Mouse (Mus musculus) MEL (cell line): ENCODE data around the gene Znrf3. TPM values are rescaled to one million over a fixed set of nuclear protein-coding genes. Genes with fewer than 3 reads are reported as not detected.

ENCODE experiments used
- DNase-seq: peaks from one replicate; pipeline ENCODE4 v3.0.0; 2011; ENCODE audit warnings: low read depth, low spot score
- H3K27ac ChIP-seq: 2 replicates; pipeline ENCODE4 v1.5.1; 2012; ENCODE audit warnings: low read depth, mild to moderate bottlenecking, control low read depth, low read length, moderate library complexity; ENCODE audit not compliant: control insufficient read depth
- H3K27me3 ChIP-seq, 2 experiments: fragments of 150-350 bp in 1 of 2; sonication (generic) in 1 of 2; 2 replicates each; pipeline ENCODE4 v1.6.1; 2012; ENCODE audit warnings: low read length in 2 of 2, mild to moderate bottlenecking in 2 of 2, improper control_type of control experiment in 1 of 2, moderate library complexity in 1 of 2; ENCODE audit not compliant: insufficient read depth in 2 of 2, control insufficient read depth in 1 of 2
- H3K36me3 ChIP-seq, 2 experiments: 2 replicates each; pipeline ENCODE4 v1.6.1; 2012 to 2014; ENCODE audit warnings: low read length in 2 of 2, improper control_type of control experiment in 1 of 2, inconsistent platforms in 1 of 2, mild to moderate bottlenecking in 1 of 2; ENCODE audit not compliant: insufficient read depth in 2 of 2, control insufficient read depth in 1 of 2
- H3K4me1 ChIP-seq, 2 experiments: fragments of 150-350 bp in 1 of 2; sonication (generic) in 1 of 2; 2 replicates each; pipeline ENCODE4 v1.6.1; 2012; ENCODE audit warnings: low read length in 2 of 2, improper control_type of control experiment in 1 of 2, mild to moderate bottlenecking in 1 of 2; ENCODE audit not compliant: insufficient read depth in 2 of 2, control insufficient read depth in 1 of 2
- H3K4me3 ChIP-seq, 2 experiments: fragments of 150-350 bp in 1 of 2; sonication (generic) in 1 of 2; 2 replicates each; pipeline ENCODE4 v1.5.1; 2012; ENCODE audit warnings: low read depth in 2 of 2, low read length in 2 of 2, mild to moderate bottlenecking in 2 of 2, moderate library complexity in 2 of 2, control low read depth in 1 of 2, improper control_type of control experiment in 1 of 2; ENCODE audit not compliant: control insufficient read depth in 1 of 2, insufficient read depth in 1 of 2
- H3K79me2 ChIP-seq: 2 replicates; pipeline ENCODE4 v1.6.1; 2012; ENCODE audit warnings: mild to moderate bottlenecking, low read length, moderate library complexity; ENCODE audit not compliant: control insufficient read depth, poor library complexity, insufficient read depth
- H3K9ac ChIP-seq: 2 replicates; pipeline ENCODE4 v1.6.1; 2012; ENCODE audit warnings: low read depth, mild to moderate bottlenecking, control low read depth, low read length, moderate library complexity; ENCODE audit not compliant: control insufficient read depth, poor library complexity, severe bottlenecking
- H3K9me3 ChIP-seq: fragments of 150-350 bp; sonication (generic); replicated peaks from 2 replicates; pipeline ENCODE4 v1.6.1; 2012; ENCODE audit warnings: mild to moderate bottlenecking, low read length, improper control_type of control experiment, moderate library complexity; ENCODE audit not compliant: insufficient read depth
- CTCF ChIP-seq, 3 experiments: IDR thresholded peaks in 2 of 3; conservative IDR thresholded peaks in 1 of 3; 2 replicates each; pipeline ENCODE4 v1.5.1; 2011 to 2012; ENCODE audit warnings: low read length in 3 of 3, low read depth in 2 of 3, mild to moderate bottlenecking in 2 of 3, improper control_type of control experiment in 1 of 3, inconsistent platforms in 1 of 3, mixed read lengths in 1 of 3, moderate library complexity in 1 of 3; ENCODE audit not compliant: control insufficient read depth in 1 of 3, insufficient read depth in 1 of 3, poor library complexity in 1 of 3, severe bottlenecking in 1 of 3
- ETS1 ChIP-seq: IDR thresholded peaks from 2 replicates; pipeline ENCODE4 v1.6.1; 2012; ENCODE audit warnings: low read depth, mild to moderate bottlenecking, inconsistent platforms, low read length, improper control_type of control experiment, moderate library complexity
- JUND ChIP-seq: IDR thresholded peaks from 2 replicates; pipeline ENCODE4 v1.6.1; 2011; ENCODE audit warnings: low read depth, mild to moderate bottlenecking, improper control_type of control experiment, low read length
- MAZ ChIP-seq: IDR thresholded peaks from 2 replicates; pipeline ENCODE4 v1.6.1; 2012; ENCODE audit warnings: low read depth, mild to moderate bottlenecking, inconsistent platforms, low read length, improper control_type of control experiment
- MEF2A ChIP-seq: IDR thresholded peaks from 2 replicates; pipeline ENCODE4 v1.6.1; 2014; ENCODE audit warnings: low read depth, mild to moderate bottlenecking, inconsistent platforms, low read length, improper control_type of control experiment; ENCODE audit not compliant: poor library complexity, insufficient replicate concordance, severe bottlenecking; ENCODE audit errors: extremely low read depth
- MXI1 ChIP-seq: IDR thresholded peaks from 2 replicates; pipeline ENCODE4 v1.6.1; 2011; ENCODE audit warnings: mild to moderate bottlenecking, low read depth, low read length, improper control_type of control experiment
- MYB ChIP-seq: IDR thresholded peaks from 2 replicates; pipeline ENCODE4 v1.6.1; 2011; ENCODE audit warnings: mild to moderate bottlenecking, low read depth, low read length, improper control_type of control experiment
- MYC ChIP-seq: IDR thresholded peaks from 2 replicates; pipeline ENCODE4 v1.6.1; 2011; ENCODE audit warnings: low read depth, mild to moderate bottlenecking, low read length, improper control_type of control experiment, moderate library complexity
- POLR2AphosphoS5 ChIP-seq: IDR thresholded peaks from 2 replicates; pipeline ENCODE4 v1.6.1; 2012; ENCODE audit warnings: low read depth, borderline replicate concordance, mild to moderate bottlenecking, inconsistent platforms, low read length, moderate library complexity, mixed read lengths
- RAD21 ChIP-seq: IDR thresholded peaks from 2 replicates; pipeline ENCODE4 v1.6.1; 2011; ENCODE audit warnings: mild to moderate bottlenecking, low read depth, low read length, improper control_type of control experiment
- RCOR1 ChIP-seq: IDR thresholded peaks from 2 replicates; pipeline ENCODE4 v1.6.1; 2012; ENCODE audit warnings: low read depth, mild to moderate bottlenecking, inconsistent platforms, low read length, improper control_type of control experiment
- SIN3A ChIP-seq: IDR thresholded peaks from 2 replicates; pipeline ENCODE4 v1.6.1; 2012; ENCODE audit warnings: low read length, improper control_type of control experiment, inconsistent platforms
- TAL1 ChIP-seq: IDR thresholded peaks from 2 replicates; pipeline ENCODE4 v1.6.1; 2012; ENCODE audit warnings: mild to moderate bottlenecking, inconsistent platforms, low read length, moderate library complexity, mixed read lengths
- TCF12 ChIP-seq: IDR thresholded peaks from 2 replicates; pipeline ENCODE4 v1.6.1; 2014; ENCODE audit warnings: low read depth, mild to moderate bottlenecking, inconsistent platforms, low read length, improper control_type of control experiment, moderate library complexity
- UBTF ChIP-seq: IDR thresholded peaks from 2 replicates; pipeline ENCODE4 v1.6.1; 2012; ENCODE audit warnings: low read depth, mild to moderate bottlenecking, inconsistent platforms, low read length, improper control_type of control experiment, moderate library complexity, borderline replicate concordance; ENCODE audit not compliant: insufficient read depth
- USF1 ChIP-seq: IDR thresholded peaks from 2 replicates; pipeline ENCODE4 v1.6.1; 2014; ENCODE audit warnings: low read depth, mild to moderate bottlenecking, inconsistent platforms, low read length, improper control_type of control experiment, moderate library complexity
- ZC3H11A ChIP-seq: IDR thresholded peaks from 2 replicates; pipeline ENCODE4 v1.6.1; 2012; ENCODE audit warnings: low read depth, mild to moderate bottlenecking, inconsistent platforms, low read length, improper control_type of control experiment
- polyA plus RNA-seq, 2 experiments: library from polyadenylated mRNA; stranded (reverse) in 1 of 2; unstranded in 1 of 2; fragments of >175 nt in 1 of 2; fragments of >200 nt in 1 of 2; gene quantifications; 2 replicates each; pipeline versions ENCODE4 v1.2.1 to v1.2.4; 2012; ENCODE audit warnings: low replicate concordance in 2 of 2, low read depth in 1 of 2; ENCODE audit not compliant: insufficient read length in 2 of 2, insufficient read depth in 1 of 2, missing spikeins in 1 of 2
- total RNA-seq: library from RNA; depleted of rRNA; stranded (reverse); fragments of 300-350 nt; gene quantifications from 2 replicates; pipeline ENCODE4 v1.2.3, GENCODE M21; 2012

Znrf3 gene
- total and polyA plus RNA-seq, 3 experiments: 9.0 to 9.2 TPM; not detected in 1

GRCm38 (mm10) chr11:5326252-5326651 is 118.4 kb downstream of the Znrf3 start:
- H3K9me3 ChIP-seq: no peaks in the 10 kb centered on the region
- DNase-seq: no peak
- H3K4me3 ChIP-seq: no peak overlapping the region
- no peaks in the 10 kb centered on the region for H3K79me2 ChIP-seq
- no peaks in the 10 kb centered on the region for H3K27me3 ChIP-seq
- 0 out of 4 replicates have a peak, but pooled peaks cover 0 to 2% of the 10 kb centered on the region in 2 experiments for H3K36me3 ChIP-seq
- no peak overlapping the region for H3K27ac ChIP-seq
- TF ChIP-seq MAZ: no peak
- no peak for TF ChIP-seq TCF12
- no peak for TF ChIP-seq CTCF (IDR thresholded peaks at IDR 0.05 in 2 of 3, conservative IDR thresholded peaks at IDR 0.05 in 1 of 3; ENCODE audit: control insufficient read depth in 1 of 3, insufficient read depth in 1 of 3, low read depth in 2 of 3, low read length in 3 of 3, poor library complexity in 1 of 3, severe bottlenecking in 1 of 3)
- TF ChIP-seq ETS1: no peak
- no peak for TF ChIP-seq SIN3A
- no peak for TF ChIP-seq ZC3H11A
- TF ChIP-seq UBTF: no peak
- no peak for TF ChIP-seq JUND
- TF ChIP-seq, all 39 proteins: peak for 0
- Histone ChIP-seq H3K9ac (no peak overlapping the region), H3K4me1 (no peaks in the 10 kb centered on the region)

- Histone ChIP-seq H3K79me2 (no peaks in the 10 kb centered on the region), H3K4me3 (no peak overlapping the region), H3K27ac (no peak overlapping the region), H3K4me1 (no peaks in the 10 kb centered on the region), H3K9me3 (no peaks in the 10 kb centered on the region), H3K36me3 (0 out of 4 replicates have a peak, but pooled peaks cover 0 to under 1% of the 10 kb centered on the region in 2 experiments), H3K9ac (no peak overlapping the region), H3K27me3 (no peaks in the 10 kb centered on the region)
- TF ChIP-seq ETS1 (no peak), MYB (no peak), USF1 (no peak), TAL1 (no peak), POLR2AphosphoS5 (no peak), MYC (no peak), ZC3H11A (no peak), RCOR1 (no peak), RAD21 (no peak), MXI1 (no peak), MEF2A (no peak)
- no peak for DNase-seq
These were observed 119.4 kb downstream of the Znrf3 start for GRCm38 (mm10) chr11:5325217-5325616.
